Mouse (Mus musculus) MEL (cell line): Measurements from ENCODE around the gene Gdf3. TPM values are rescaled to one million over a fixed set of nuclear protein-coding genes. Genes with fewer than 3 reads are reported as not detected.

Experiments used
- DNase-seq: peaks from one replicate; pipeline ENCODE4 v3.0.0; 2011; ENCODE audit warnings: low read depth, low spot score
- H3K27ac ChIP-seq: 2 replicates; pipeline ENCODE4 v1.5.1; 2012; ENCODE audit warnings: low read depth, mild to moderate bottlenecking, control low read depth, low read length, moderate library complexity; ENCODE audit not compliant: control insufficient read depth
- H3K27me3 ChIP-seq, 2 experiments: fragments of 150-350 bp in 1 of 2; sonication (generic) in 1 of 2; 2 replicates each; pipeline ENCODE4 v1.6.1; 2012; ENCODE audit warnings: low read length in 2 of 2, mild to moderate bottlenecking in 2 of 2, improper control_type of control experiment in 1 of 2, moderate library complexity in 1 of 2; ENCODE audit not compliant: insufficient read depth in 2 of 2, control insufficient read depth in 1 of 2
- H3K36me3 ChIP-seq, 2 experiments: 2 replicates each; pipeline ENCODE4 v1.6.1; 2012 to 2014; ENCODE audit warnings: low read length in 2 of 2, improper control_type of control experiment in 1 of 2, inconsistent platforms in 1 of 2, mild to moderate bottlenecking in 1 of 2; ENCODE audit not compliant: insufficient read depth in 2 of 2, control insufficient read depth in 1 of 2
- H3K4me1 ChIP-seq, 2 experiments: fragments of 150-350 bp in 1 of 2; sonication (generic) in 1 of 2; 2 replicates each; pipeline ENCODE4 v1.6.1; 2012; ENCODE audit warnings: low read length in 2 of 2, improper control_type of control experiment in 1 of 2, mild to moderate bottlenecking in 1 of 2; ENCODE audit not compliant: insufficient read depth in 2 of 2, control insufficient read depth in 1 of 2
- H3K4me3 ChIP-seq, 2 experiments: fragments of 150-350 bp in 1 of 2; sonication (generic) in 1 of 2; 2 replicates each; pipeline ENCODE4 v1.5.1; 2012; ENCODE audit warnings: low read depth in 2 of 2, low read length in 2 of 2, mild to moderate bottlenecking in 2 of 2, moderate library complexity in 2 of 2, control low read depth in 1 of 2, improper control_type of control experiment in 1 of 2; ENCODE audit not compliant: control insufficient read depth in 1 of 2, insufficient read depth in 1 of 2
- H3K79me2 ChIP-seq: 2 replicates; pipeline ENCODE4 v1.6.1; 2012; ENCODE audit warnings: mild to moderate bottlenecking, low read length, moderate library complexity; ENCODE audit not compliant: control insufficient read depth, poor library complexity, insufficient read depth
- H3K9ac ChIP-seq: 2 replicates; pipeline ENCODE4 v1.6.1; 2012; ENCODE audit warnings: low read depth, mild to moderate bottlenecking, control low read depth, low read length, moderate library complexity; ENCODE audit not compliant: control insufficient read depth, poor library complexity, severe bottlenecking
- H3K9me3 ChIP-seq: fragments of 150-350 bp; sonication (generic); replicated peaks from 2 replicates; pipeline ENCODE4 v1.6.1; 2012; ENCODE audit warnings: mild to moderate bottlenecking, low read length, improper control_type of control experiment, moderate library complexity; ENCODE audit not compliant: insufficient read depth
- BHLHE40 ChIP-seq: IDR thresholded peaks from 2 replicates; pipeline ENCODE4 v1.6.1; 2012; ENCODE audit warnings: low read depth, mild to moderate bottlenecking, inconsistent platforms, low read length, improper control_type of control experiment, borderline replicate concordance
- CTCF ChIP-seq, 3 experiments: IDR thresholded peaks in 2 of 3; conservative IDR thresholded peaks in 1 of 3; 2 replicates each; pipeline ENCODE4 v1.5.1; 2011 to 2012; ENCODE audit warnings: low read length in 3 of 3, low read depth in 2 of 3, mild to moderate bottlenecking in 2 of 3, improper control_type of control experiment in 1 of 3, inconsistent platforms in 1 of 3, mixed read lengths in 1 of 3, moderate library complexity in 1 of 3; ENCODE audit not compliant: control insufficient read depth in 1 of 3, insufficient read depth in 1 of 3, poor library complexity in 1 of 3, severe bottlenecking in 1 of 3
- E2F4 ChIP-seq: IDR thresholded peaks from 2 replicates; pipeline ENCODE4 v1.6.1; 2011; ENCODE audit warnings: low read depth, low read length, improper control_type of control experiment, borderline replicate concordance
- ELF1 ChIP-seq: IDR thresholded peaks from 2 replicates; pipeline ENCODE4 v1.6.1; 2014; ENCODE audit warnings: low read depth, mild to moderate bottlenecking, inconsistent platforms, low read length, improper control_type of control experiment, moderate library complexity
- EP300 ChIP-seq, 2 experiments: IDR thresholded peaks; 2 replicates each; pipeline ENCODE4 v1.6.1; 2011; ENCODE audit warnings: improper control_type of control experiment in 2 of 2, low read length in 2 of 2, low read depth in 1 of 2, mild to moderate bottlenecking in 1 of 2
- GABPA ChIP-seq: IDR thresholded peaks from 2 replicates; pipeline ENCODE4 v1.6.1; 2012; ENCODE audit warnings: low read depth, mild to moderate bottlenecking, inconsistent platforms, low read length, improper control_type of control experiment, moderate library complexity
- GATA1 ChIP-seq: IDR thresholded peaks from 2 replicates; pipeline ENCODE4 v1.6.1; 2011; ENCODE audit warnings: low read depth, low read length, improper control_type of control experiment
- JUND ChIP-seq: IDR thresholded peaks from 2 replicates; pipeline ENCODE4 v1.6.1; 2011; ENCODE audit warnings: low read depth, mild to moderate bottlenecking, improper control_type of control experiment, low read length
- KAT2A ChIP-seq: conservative IDR thresholded peaks from 2 replicates; pipeline ENCODE4 v1.6.1; 2012; ENCODE audit warnings: low read depth, low read length, improper control_type of control experiment, inconsistent platforms
- MAFK ChIP-seq: IDR thresholded peaks from 2 replicates; pipeline ENCODE4 v1.6.1; 2011; ENCODE audit warnings: low read depth, mild to moderate bottlenecking, low read length, improper control_type of control experiment, borderline replicate concordance
- MAZ ChIP-seq: IDR thresholded peaks from 2 replicates; pipeline ENCODE4 v1.6.1; 2012; ENCODE audit warnings: low read depth, mild to moderate bottlenecking, inconsistent platforms, low read length, improper control_type of control experiment
- MYC ChIP-seq: IDR thresholded peaks from 2 replicates; pipeline ENCODE4 v1.6.1; 2011; ENCODE audit warnings: low read depth, mild to moderate bottlenecking, low read length, improper control_type of control experiment, moderate library complexity
- NELFE ChIP-seq: IDR thresholded peaks from 2 replicates; pipeline ENCODE4 v1.6.1; 2011; ENCODE audit warnings: low read depth, low read length, improper control_type of control experiment
- NRF1 ChIP-seq: IDR thresholded peaks from 2 replicates; pipeline ENCODE4 v1.6.1; 2014; ENCODE audit warnings: low read depth, mild to moderate bottlenecking, inconsistent platforms, low read length, improper control_type of control experiment, moderate library complexity; ENCODE audit not compliant: poor library complexity, insufficient read depth, severe bottlenecking
- POLR2A ChIP-seq, 2 experiments: IDR thresholded peaks; 2 replicates each; pipeline ENCODE4 v1.6.1; 2011 to 2012; ENCODE audit warnings: low read length in 2 of 2, mild to moderate bottlenecking in 2 of 2, control low read depth in 1 of 2, improper control_type of control experiment in 1 of 2, low read depth in 1 of 2, moderate library complexity in 1 of 2; ENCODE audit not compliant: control insufficient read depth in 1 of 2, insufficient read depth in 1 of 2, poor library complexity in 1 of 2
- POLR2AphosphoS5 ChIP-seq: IDR thresholded peaks from 2 replicates; pipeline ENCODE4 v1.6.1; 2012; ENCODE audit warnings: low read depth, borderline replicate concordance, mild to moderate bottlenecking, inconsistent platforms, low read length, moderate library complexity, mixed read lengths
- RCOR1 ChIP-seq: IDR thresholded peaks from 2 replicates; pipeline ENCODE4 v1.6.1; 2012; ENCODE audit warnings: low read depth, mild to moderate bottlenecking, inconsistent platforms, low read length, improper control_type of control experiment
- SIN3A ChIP-seq: IDR thresholded peaks from 2 replicates; pipeline ENCODE4 v1.6.1; 2012; ENCODE audit warnings: low read length, improper control_type of control experiment, inconsistent platforms
- SMC3 ChIP-seq: IDR thresholded peaks from 2 replicates; pipeline ENCODE4 v1.6.1; 2011; ENCODE audit warnings: low read depth, low read length, improper control_type of control experiment
- TAL1 ChIP-seq: IDR thresholded peaks from 2 replicates; pipeline ENCODE4 v1.6.1; 2012; ENCODE audit warnings: mild to moderate bottlenecking, inconsistent platforms, low read length, moderate library complexity, mixed read lengths
- TBP ChIP-seq: IDR thresholded peaks from 2 replicates; pipeline ENCODE4 v1.8.0; 2011; ENCODE audit warnings: low read depth, low read length, improper control_type of control experiment
- USF1 ChIP-seq: IDR thresholded peaks from 2 replicates; pipeline ENCODE4 v1.6.1; 2014; ENCODE audit warnings: low read depth, mild to moderate bottlenecking, inconsistent platforms, low read length, improper control_type of control experiment, moderate library complexity
- USF2 ChIP-seq, 2 experiments: IDR thresholded peaks; 2 replicates each; pipeline ENCODE4 v1.6.1; 2011 to 2012; ENCODE audit warnings: improper control_type of control experiment in 2 of 2, low read length in 2 of 2, borderline replicate concordance in 1 of 2, inconsistent platforms in 1 of 2, low read depth in 1 of 2, mild to moderate bottlenecking in 1 of 2; ENCODE audit not compliant: insufficient read depth in 1 of 2
- polyA plus RNA-seq, 2 experiments: library from polyadenylated mRNA; stranded (reverse) in 1 of 2; unstranded in 1 of 2; fragments of >175 nt in 1 of 2; fragments of >200 nt in 1 of 2; gene quantifications; 2 replicates each; pipeline versions ENCODE4 v1.2.1 to v1.2.4; 2012; ENCODE audit warnings: low replicate concordance in 2 of 2, low read depth in 1 of 2; ENCODE audit not compliant: insufficient read length in 2 of 2, insufficient read depth in 1 of 2, missing spikeins in 1 of 2
- total RNA-seq: library from RNA; depleted of rRNA; stranded (reverse); fragments of 300-350 nt; gene quantifications from 2 replicates; pipeline ENCODE4 v1.2.3, GENCODE M21; 2012; rRNA removed

Gdf3 gene
- total RNA-seq (39.6 and 42.8 TPM in 2 replicates), polyA plus RNA-seq (10 to 100 TPM in 1 of 2 experiments, not detected in 1; 50.2 TPM)

GRCm38 (mm10) chr6:122609771-122610170, at the start of gene Gdf3:
Gene Gdf3 (minus strand): TSS chr6:122610087.
- peak within 1 kb of the TSS; percentile 78 for H3K9ac ChIP-seq
- peak; percentile 85 for DNase-seq
- peak within 1 kb of the TSS; percentile 86 for H3K27ac ChIP-seq
- no peaks in the 10 kb centered on the region for H3K27me3 ChIP-seq
- TF ChIP-seq USF1 = no peak
- no peak for TF ChIP-seq E2F4
- no peak for TF ChIP-seq GABPA
- no peak for TF ChIP-seq POLR2AphosphoS5
- TF ChIP-seq KAT2A = no peak
- TF ChIP-seq BHLHE40 = no peak
- peak; percentile 34 to 56; a peak in 1 of 4 replicates for TF ChIP-seq POLR2A (IDR thresholded peaks at IDR 0.05; ENCODE audit: control insufficient read depth in 1 of 2, insufficient read depth in 1 of 2, low read depth in 1 of 2, low read length in 2 of 2, poor library complexity in 1 of 2)
- TF ChIP-seq GATA1 = no peak
- TF ChIP-seq USF2 (IDR thresholded peaks at IDR 0.05; ENCODE audit: borderline replicate concordance in 1 of 2, insufficient read depth in 1 of 2, low read depth in 1 of 2, low read length in 2 of 2) = no peak
- no peak for TF ChIP-seq MAZ
- TF ChIP-seq TAL1 = no peak
- TF ChIP-seq EP300 (IDR thresholded peaks at IDR 0.05; ENCODE audit: low read depth in 1 of 2, low read length in 2 of 2) = peak in 1 of 2 experiments; percentile 56; a peak in 1 of 4 replicates
- TF ChIP-seq CTCF (IDR thresholded peaks at IDR 0.05 in 2 of 3, conservative IDR thresholded peaks at IDR 0.05 in 1 of 3; ENCODE audit: control insufficient read depth in 1 of 3, insufficient read depth in 1 of 3, low read depth in 2 of 3, low read length in 3 of 3, poor library complexity in 1 of 3, severe bottlenecking in 1 of 3) = 0 out of 6 replicates have a peak, but pooled peaks of 1 of the 3 experiments have one; percentile 19
- TF ChIP-seq JUND = no peak
- TF ChIP-seq NRF1 = peak; percentile 40; the same call in 1 of the 2 replicates
- TF ChIP-seq MYC = no peak
- peak; percentile 66 for TF ChIP-seq TBP
- TF ChIP-seq SMC3 = no peak
- TF ChIP-seq MAFK = no peak
- TF ChIP-seq NELFE = peak; percentile 2; the same call in 1 of the 2 replicates
- TF ChIP-seq ELF1 = no peak
- TF ChIP-seq SIN3A = no peak
- TF ChIP-seq RCOR1 = no peak
- peaks cover 4 to 14% of the 10 kb centered on the region in 2 experiments; a peak in 3 of 4 replicates for H3K4me1 ChIP-seq
- peaks cover 24% of the 10 kb centered on the region for H3K79me2 ChIP-seq
- no peaks in the 10 kb centered on the region for H3K9me3 ChIP-seq
- H3K36me3 ChIP-seq = peaks cover 0 to 12% of the 10 kb centered on the region in 2 experiments; a peak in 3 of 4 replicates
- peak within 1 kb of the TSS; percentile 66 to 76 for H3K4me3 ChIP-seq
